Mouse (Mus musculus) hindbrain, embryonic 11.5 days (tissue): Measurements from ENCODE around the gene Tnfrsf21. TPM values are rescaled to one million over a fixed set of nuclear protein-coding genes. Genes with fewer than 3 reads are reported as not detected.

Experiments used
- ATAC-seq: fragments of 200-750 bp; cut with Nextera tagmentation; 2 replicates; pipeline ENCODE4 v1.8.0; 2017; ENCODE audit warnings: mild to moderate bottlenecking, moderate TSS enrichment, moderate library complexity; ENCODE audit not compliant: low FRiP score
- DNase-seq: peaks from one replicate; pipeline ENCODE4 v3.0.0-alpha.2; 2015; ENCODE audit warnings: low spot score
- H3K27ac ChIP-seq: fragments of 300-500 bp; sonication (generic); 2 replicates; pipeline ENCODE4 v1.5.1; 2014; ENCODE audit warnings: mild to moderate bottlenecking, low read depth, low read length
- H3K27me3 ChIP-seq: fragments of 300-500 bp; sonication (generic); 2 replicates; pipeline ENCODE4 v1.6.1; 2014; ENCODE audit warnings: mild to moderate bottlenecking, low read length, moderate library complexity, mixed read lengths; ENCODE audit not compliant: control insufficient read depth, insufficient read depth
- H3K36me3 ChIP-seq: fragments of 300-500 bp; sonication (generic); 2 replicates; pipeline ENCODE4 v1.6.1; 2014; ENCODE audit warnings: mild to moderate bottlenecking, low read length, moderate library complexity, mixed read lengths; ENCODE audit not compliant: control insufficient read depth, insufficient read depth
- H3K4me1 ChIP-seq: fragments of 300-500 bp; sonication (generic); replicated peaks from 2 replicates; pipeline ENCODE4 v1.6.1; 2014; ENCODE audit warnings: low read length, mixed read lengths; ENCODE audit not compliant: control insufficient read depth, insufficient read depth
- H3K4me2 ChIP-seq: fragments of 300-500 bp; sonication (generic); replicated peaks from 2 replicates; pipeline ENCODE4 v1.6.1; 2014; ENCODE audit warnings: mild to moderate bottlenecking, low read depth, low read length
- H3K4me3 ChIP-seq: fragments of 300-500 bp; sonication (generic); 2 replicates; pipeline ENCODE4 v1.5.1; 2014; ENCODE audit warnings: low read depth, low read length
- H3K9ac ChIP-seq: fragments of 300-500 bp; sonication (generic); 2 replicates; pipeline ENCODE4 v1.6.1; 2014; ENCODE audit warnings: low read depth, low read length
- H3K9me3 ChIP-seq: fragments of 300-500 bp; sonication (generic); 2 replicates; pipeline ENCODE4 v1.6.1; 2016; ENCODE audit warnings: low read length; ENCODE audit not compliant: control insufficient read depth
- WGBS: fragments of 180-500 bp; shearing (Covaris S2); extraction: QIAGEN DNeasy Blood & Tissue Kit; methylation state at CpG from one replicate; pipeline ENCODE4 v1.1.7; 2014; 5-methylcytosine and 5-hydroxymethylcytosine counted together
- polyA plus RNA-seq: library from polyadenylated mRNA; unstranded; fragments of >200 nt; fragmentation: Nextera tagmentation; extraction: Ambion mirVana; gene quantifications from 2 replicates; pipeline ENCODE4 v1.2.1, GENCODE M21; 2014

Tnfrsf21 gene
- polyA plus RNA-seq, 1 experiment from 2014 or later = 29.5 TPM

- Histone ChIP-seq H3K27me3 (no peaks in the 10 kb centered on the region), H3K36me3 (no peaks in the 10 kb centered on the region), H3K4me3 (no peak overlapping the region), H3K4me1 (no peaks in the 10 kb centered on the region), H3K27ac (no peak overlapping the region), H3K9me3 (no peaks in the 10 kb centered on the region), H3K4me2 (no peak overlapping the region), H3K9ac (no peak overlapping the region)
- WGBS = 55% methylated on average over 7 of the region's 7 CpGs
- ATAC-seq = no peak
- DNase-seq = no peak
Observed at GRCm38 (mm10) chr17:43135398-43136265, 119.3 kb downstream of the Tnfrsf21 start.

- DNase-seq (no peak), ATAC-seq (no peak)
- 64% methylated on average over 4 of the region's 4 CpGs for WGBS
- no peak overlapping the region for H3K27ac ChIP-seq
- H3K4me1 ChIP-seq = no peaks in the 10 kb centered on the region
- H3K4me3 ChIP-seq = no peak overlapping the region
- no peak overlapping the region for H3K9ac ChIP-seq
- H3K9me3 ChIP-seq = no peaks in the 10 kb centered on the region
- H3K27me3 ChIP-seq = no peaks in the 10 kb centered on the region
- H3K4me2 ChIP-seq = no peak overlapping the region
- no peaks in the 10 kb centered on the region for H3K36me3 ChIP-seq
Observed at GRCm38 (mm10) chr17:43136720-43137119, 120.4 kb downstream of the Tnfrsf21 start.

- Histone ChIP-seq H3K4me1 (no peaks in the 10 kb centered on the region), H3K4me3 (no peak overlapping the region), H3K9me3 (no peaks in the 10 kb centered on the region), H3K36me3 (no peaks in the 10 kb centered on the region), H3K27me3 (no peaks in the 10 kb centered on the region), H3K4me2 (no peak overlapping the region), H3K27ac (no peak overlapping the region), H3K9ac (no peak overlapping the region)
- DNase-seq (no peak), ATAC-seq (no peak)
- 94% methylated on average over 9 of the region's 9 CpGs for WGBS
Observed at GRCm38 (mm10) chr17:43137838-43138237, 121.5 kb downstream of the Tnfrsf21 start.

GRCm38 (mm10) chr17:43138356-43138755 is 122.0 kb downstream of the Tnfrsf21 start:
- H3K27ac ChIP-seq = no peak overlapping the region
- 85% methylated on average over 7 of the region's 7 CpGs for WGBS
- H3K4me1 ChIP-seq = no peaks in the 10 kb centered on the region
- H3K4me3 ChIP-seq = no peak overlapping the region
- H3K9ac ChIP-seq = no peak overlapping the region
- no peaks in the 10 kb centered on the region for H3K36me3 ChIP-seq
- no peak for ATAC-seq
- no peaks in the 10 kb centered on the region for H3K27me3 ChIP-seq
- no peak for DNase-seq
- H3K4me2 ChIP-seq = no peak overlapping the region
- H3K9me3 ChIP-seq = no peaks in the 10 kb centered on the region

Other genes starting within 250 kb of the Tnfrsf21 start
- 13.9 and 16.1 TPM in 2 replicates for gene Cd2ap, start 139.9 kb upstream of the Tnfrsf21 start, polyA plus RNA-seq